Mouse (Mus musculus) cerebellum, adult 18-20 months (tissue): ENCODE data around the gene Treml4.

Experiments
- DNase-seq, 2 experiments: peaks; one replicate each; pipeline ENCODE4 v3.0.0; 2021

Treml4 gene

DNA sequence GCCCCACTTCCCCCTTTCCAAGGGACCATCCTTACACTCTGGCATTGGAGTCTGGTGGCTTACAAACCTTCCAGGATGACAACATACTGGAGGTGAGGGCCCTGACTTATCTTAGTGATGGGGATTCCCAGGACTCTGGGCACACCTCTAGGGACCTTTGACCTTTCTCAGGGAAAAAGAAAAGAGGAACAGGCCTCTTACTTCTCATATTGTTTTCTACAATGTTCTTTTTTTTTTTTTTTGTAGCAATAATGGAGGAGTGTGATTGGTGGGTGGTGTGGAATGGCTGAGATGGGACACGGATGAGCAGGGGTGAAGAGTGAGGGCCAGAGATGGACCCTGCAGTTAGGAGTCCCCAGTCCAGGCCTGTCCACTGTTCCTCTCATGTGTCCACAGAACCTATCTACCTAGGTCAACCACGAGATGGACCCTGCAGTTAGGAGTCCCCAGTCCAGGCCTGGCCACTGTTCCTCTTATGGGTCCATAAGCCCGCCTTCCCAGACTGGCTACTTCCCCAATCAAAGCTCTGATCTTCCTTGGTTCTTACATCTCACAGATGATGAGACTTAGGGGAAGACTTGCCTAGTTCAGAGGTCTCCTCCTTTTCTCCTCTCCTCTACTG lies at the start of gene Treml4:
Treml4 (plus strand) TSS at position 555 of the 622 bp plus-strand sequence.
- DNase-seq: no peak

DNA sequence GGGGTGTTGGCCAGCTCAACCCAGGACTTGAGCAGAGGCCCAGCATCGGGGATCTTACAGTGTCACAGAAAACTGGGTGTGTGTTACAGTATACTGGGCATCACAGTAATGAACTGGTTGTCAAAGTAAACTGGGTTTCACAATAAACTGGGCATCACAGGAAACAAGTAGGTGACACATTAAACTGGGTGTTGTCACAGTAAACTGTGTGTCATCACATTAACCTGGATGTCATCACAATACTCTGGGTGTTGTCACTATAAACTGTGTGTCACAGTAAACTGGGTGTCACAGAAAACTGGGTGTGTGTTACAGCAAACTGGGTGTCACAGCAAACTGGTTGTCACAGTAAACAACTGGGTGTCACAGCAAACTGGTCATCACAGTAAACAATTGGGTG lies 48.7 kb upstream of the Treml4 start:
- DNase-seq: no peak

DNA sequence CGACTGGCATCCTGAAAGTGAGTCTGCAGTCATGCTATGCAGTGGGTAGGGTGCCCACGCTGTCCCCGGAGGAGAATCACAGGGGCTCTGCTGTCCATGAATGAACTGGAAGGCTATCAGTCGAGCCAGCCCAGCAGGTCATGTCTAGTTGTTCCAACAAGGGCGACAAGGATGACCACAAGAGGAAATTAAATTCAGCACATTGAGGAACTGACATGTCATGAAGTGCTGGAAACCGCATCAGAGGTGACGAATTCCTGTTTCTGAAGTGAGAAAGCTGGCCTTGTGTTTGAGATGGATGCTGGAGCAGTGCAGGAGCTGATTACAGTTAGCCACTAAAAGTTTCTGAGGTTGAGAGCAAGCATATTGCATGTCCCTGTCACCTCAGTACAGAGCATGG lies 33.4 kb upstream of the Treml4 start:
- DNase-seq: no peak

DNA sequence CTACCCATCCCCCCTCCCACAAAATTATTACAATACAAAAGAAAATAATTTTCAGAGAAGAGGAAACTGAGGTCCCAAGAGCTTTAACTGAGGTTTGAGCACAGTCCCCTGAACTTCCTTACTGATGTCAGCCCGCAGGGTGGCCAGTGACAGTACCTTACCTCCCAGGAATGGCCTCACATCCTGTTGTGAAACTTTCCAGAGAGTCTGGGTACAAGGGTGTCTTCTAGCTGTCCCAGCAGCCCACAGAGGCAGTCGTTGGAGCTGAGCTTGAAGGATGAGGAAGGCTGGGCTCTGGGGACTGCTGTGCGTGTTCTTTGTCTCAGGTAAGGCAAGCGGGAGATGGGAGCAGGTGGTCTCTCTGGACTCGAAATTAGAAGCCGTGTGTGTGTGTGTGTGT lies 31.6 kb upstream of the Treml4 start, which contains the start of gene Trem1:
Trem1 (plus strand) TSS at position 251 of the 400 bp plus-strand sequence.
- DNase-seq: no peak

DNA sequence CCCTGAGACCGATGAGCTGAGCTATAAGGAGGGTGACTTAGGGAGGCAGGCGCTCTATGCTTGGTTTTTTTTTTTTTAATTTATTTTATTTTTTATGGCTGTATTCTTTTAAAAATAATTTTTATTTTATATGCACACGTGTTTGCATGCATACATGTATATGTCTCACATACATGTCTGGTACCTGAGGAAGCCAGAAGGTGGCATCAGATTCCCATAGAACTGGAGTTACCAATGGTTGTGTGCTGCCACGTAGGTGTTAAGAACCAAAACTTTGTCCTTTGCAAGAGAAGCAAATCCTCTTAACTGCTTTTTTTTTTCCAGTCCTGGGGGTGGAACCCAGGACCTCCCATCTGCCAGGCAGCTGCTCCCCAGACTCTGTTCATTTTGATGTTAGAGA lies 30.3 kb upstream of the Treml4 start:
- no peak for DNase-seq

DNA sequence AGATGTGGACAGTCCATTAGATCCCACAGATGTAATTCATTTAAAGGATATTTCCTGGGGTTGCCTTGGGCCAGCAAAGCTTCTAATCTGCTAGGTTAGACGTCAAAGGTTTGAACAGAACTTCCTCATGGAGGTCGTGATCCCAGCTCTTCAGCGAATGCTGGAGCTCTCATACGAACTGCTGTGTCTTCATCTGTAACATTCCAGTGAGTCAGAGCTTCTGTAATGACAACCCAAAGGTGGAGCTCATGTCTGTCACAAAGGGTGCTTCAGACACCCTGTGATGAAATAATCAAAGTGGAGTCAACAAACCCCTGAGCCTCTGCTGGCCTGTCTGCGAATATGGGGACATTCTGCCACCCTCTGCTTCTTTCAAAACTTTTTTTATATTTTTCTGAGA lies 29.5 kb upstream of the Treml4 start:
- no peak for DNase-seq

DNA sequence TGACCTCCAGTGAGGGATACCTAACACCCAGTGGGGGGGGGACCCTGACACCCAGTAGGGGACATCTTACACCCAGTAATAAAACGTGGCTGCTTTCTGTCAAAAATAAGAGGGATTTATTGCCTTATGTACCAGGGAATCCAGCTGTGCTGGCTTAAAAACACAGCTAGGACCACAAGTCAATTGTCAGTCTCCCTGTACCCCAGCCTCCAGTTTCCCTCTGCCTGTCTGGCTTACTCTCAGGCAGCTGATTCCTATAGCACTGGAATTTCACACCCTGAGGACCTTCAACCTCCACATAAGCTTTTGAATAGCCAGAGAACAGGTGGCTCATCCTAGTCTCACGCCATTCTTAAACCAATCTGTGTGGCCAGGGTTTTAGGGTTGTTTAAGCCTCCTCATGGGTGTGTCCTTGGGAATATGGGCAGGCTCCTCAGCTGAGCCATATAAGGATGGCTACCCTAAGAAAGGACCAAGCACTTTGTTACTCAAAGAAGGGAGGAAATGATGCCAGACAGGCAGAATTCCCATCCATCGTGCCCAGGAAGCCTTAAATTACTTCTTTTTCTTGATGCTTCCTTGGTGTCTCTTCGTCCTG lies 28.2 kb upstream of the Treml4 start:
- DNase-seq: no peak

DNA sequence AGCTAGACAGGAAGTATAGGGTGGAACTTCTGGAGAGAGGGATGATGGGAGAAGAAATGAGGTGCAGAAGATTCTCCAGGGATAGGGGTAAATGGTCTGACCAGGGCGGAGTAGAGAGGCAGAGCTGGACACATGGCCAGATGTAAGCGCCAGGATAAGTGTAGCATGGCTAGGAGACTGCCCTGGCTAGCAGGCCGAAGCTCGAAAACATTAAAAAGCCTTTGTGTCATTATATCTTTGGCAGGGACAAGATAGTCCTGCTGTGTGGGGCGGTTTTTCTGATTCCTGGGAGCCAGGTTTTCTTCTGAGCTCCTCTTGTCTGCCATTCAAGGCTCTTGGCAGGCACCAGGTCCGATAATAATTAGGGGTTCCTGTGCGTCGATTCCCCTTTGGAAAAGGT lies 26.5 kb upstream of the Treml4 start:
- DNase-seq: no peak

DNA sequence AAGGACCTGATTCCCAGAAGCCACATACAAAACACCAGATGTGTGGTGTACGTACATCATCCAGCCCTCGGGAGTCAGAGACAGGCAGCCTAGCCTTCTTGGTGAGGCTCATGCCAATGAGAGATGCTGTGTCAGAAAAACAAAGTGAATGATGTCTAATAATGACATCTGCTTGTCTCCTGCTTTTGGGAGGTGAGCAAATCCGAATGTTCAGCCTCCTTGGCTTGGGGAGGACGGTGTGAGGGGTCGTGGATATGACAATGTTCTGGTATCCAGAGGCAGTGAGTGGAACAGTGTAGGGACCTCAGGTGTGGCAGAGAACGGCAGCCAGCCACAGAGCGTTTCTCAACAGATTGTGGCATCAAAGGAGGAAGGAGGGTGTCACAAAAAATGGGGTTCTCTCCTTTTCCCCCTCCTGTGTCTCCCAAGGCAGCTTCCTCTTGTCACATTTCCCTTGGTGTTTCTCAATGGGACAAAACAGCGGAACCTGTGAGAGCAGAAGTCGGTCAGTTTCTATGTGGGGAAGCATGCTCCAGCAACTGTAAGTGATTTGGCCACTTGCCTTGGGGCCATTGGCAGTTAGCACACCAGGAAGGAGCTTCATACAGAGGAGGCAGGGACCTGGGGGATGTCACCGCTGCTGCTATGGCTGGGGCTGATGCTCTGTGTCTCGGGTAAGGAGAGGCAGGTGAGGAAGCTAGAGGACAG lies 16.7 kb upstream of the Treml4 start, which contains the start of gene Trem3:
Trem3 (plus strand) TSS at position 557 of the 708 bp plus-strand sequence.
- DNase-seq: no peak

DNA sequence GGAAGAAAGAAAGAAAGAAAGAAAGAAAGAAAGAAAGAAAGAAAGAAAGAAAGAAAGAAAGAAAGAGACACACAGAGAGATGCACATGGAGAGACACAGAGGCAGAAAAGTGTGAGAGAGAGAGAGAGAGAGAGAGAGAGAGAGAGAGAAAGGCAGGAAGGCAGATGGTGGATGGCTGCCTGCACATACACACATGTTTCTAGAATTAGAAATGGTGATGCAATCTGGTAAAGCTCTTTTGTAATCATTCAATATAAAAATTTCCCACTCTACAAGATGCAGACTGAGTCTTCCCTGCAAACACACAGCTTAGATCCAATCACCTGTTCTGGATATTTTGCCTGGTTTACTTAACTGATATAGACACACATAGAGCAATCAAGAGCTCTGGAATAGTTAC lies 15.1 kb upstream of the Treml4 start:
- no peak for DNase-seq

DNA sequence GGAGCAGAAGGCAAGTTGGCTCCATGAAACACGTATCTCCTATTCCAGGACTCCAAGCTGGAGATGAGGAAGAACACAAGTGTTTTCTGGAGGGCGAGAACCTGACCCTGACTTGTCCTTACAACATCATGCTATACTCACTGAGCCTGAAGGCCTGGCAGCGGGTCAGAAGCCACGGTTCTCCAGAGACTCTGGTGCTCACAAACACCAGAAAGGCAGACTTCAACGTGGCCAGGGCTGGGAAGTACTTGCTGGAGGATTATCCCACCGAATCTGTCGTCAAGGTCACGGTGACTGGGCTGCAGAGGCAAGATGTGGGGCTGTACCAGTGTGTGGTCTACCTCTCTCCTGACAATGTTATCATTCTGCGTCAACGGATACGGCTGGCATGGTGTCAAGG lies 14.6 kb upstream of the Treml4 start:
- no peak for DNase-seq

DNA sequence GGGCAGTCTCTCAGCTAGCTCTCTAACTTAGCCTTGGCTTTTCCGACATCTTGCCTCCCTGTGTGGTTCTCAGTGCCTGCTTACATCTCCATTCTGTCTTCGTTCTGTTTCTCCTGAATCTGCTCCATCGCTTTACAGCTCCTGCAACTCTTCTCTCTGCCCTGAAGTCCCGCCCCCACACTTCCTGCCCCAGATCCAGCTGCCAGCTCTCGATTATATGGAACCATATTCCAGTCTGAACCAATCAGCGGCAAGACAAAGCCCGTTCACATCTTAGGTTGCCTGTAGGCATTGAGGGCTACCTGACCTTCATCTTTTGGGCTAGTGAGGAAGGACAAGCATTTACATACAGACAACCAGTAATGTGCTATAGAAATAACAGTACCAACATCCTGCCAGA lies 13.5 kb upstream of the Treml4 start:
- no peak for DNase-seq

DNA sequence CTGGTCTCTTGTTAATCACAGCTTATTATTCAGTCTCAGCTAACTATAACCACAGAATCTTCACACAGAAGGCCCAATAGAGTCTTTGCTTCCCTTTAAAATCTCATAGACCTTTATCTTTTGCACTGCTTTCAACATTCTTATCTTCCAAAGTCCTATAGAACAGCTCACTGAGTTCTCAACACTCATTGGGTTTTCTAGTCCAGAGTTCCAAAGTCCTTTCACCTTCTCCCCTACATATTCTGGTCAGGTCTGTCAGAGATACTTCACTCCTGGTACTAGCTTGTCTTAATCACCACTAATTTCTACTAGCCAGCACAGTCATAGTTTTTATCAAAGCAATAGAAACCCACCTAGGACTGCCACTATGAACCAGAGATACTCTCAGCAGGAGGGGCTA lies 7.5 kb upstream of the Treml4 start:
- no peak for DNase-seq

DNA sequence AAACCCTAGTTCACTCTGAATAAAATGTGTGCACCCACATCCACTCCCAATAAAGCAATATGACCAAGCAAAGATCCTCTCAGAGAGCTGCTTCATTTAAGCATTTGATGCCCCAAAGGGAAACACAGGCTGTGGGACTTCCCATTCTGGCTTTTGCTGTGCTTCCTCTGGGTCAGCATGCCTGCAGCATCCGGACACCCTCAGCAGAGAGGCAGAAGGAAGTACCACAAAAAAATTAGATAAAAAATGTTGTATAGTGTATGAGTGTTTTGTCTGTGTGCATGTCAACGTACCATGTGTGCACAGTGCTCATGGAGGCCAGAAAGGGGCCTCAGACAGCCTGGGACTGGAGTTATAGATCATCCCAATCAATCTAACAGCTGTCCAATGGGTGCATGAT lies 2.2 kb upstream of the Treml4 start:
- DNase-seq: no peak

DNA sequence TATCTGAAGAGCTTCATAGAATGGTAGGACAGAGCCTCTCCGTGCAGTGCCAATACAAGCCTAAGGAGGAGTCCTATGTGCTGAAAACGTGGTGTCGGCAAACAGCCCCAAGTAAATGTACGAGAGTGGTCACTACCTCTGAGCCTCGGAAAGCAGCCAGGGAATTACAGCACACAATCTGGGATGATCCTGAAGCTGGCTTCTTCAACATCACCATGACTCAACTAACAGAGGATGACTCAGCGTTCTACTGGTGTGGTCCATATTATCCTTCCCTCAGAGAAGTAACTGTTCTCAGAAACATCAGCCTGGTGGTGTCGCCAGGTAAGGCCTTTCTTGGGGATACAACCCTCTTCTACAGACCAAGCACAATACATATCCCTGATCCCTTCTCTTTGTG lies 567 bp downstream of the Treml4 start:
- DNase-seq: no peak

DNA sequence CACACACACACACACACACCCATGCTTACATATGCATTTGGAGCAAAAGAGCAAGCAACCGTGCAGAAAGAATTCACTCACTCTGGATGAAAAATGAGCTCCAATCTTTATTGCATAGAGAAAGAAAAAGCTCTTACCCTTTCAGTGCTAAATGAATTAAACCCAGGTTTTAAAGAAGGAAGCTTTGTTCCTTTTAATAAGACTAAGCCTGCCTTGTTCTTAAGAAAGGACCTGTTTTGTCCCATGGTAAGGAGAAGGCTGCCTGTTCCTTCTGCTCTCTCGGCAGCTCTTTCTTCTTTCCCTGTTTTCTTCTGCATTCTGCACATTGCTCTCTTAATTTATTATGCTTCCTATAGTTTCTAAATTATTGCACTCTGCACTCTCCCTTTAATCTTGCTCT lies 2.0 kb downstream of the Treml4 start:
- DNase-seq: no peak

DNA sequence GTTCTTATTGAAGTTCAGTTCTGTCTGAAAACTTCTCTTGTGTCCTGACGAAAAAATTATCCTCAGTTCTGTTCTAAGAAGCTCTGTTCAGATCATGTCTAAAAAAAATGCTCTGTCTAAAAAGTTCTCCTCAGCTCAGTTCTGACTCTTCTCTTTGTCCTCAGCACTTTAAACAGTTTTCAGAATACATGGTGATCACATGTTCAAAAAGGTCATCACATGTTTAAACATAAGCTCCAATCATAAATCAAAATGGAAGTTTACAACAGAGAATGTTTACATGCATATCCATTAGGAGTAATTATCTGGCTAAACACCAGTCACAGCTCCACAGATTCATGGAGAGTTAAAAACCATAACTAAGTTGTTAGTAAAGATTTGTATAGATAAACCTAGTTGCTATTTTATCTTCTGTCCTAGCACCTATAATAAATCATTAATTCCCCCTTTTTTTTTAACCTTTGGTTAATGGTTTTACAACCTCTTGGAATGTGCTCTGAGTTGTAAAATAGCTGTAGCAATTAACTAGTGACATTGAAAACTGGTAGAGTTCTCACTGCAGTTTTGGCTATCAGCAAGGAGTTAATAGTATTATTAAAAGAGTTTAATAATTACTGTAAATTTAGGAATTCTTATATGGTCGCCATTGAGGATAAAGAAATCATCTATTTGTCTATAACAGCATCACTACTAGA lies 2.7 kb downstream of the Treml4 start:
- DNase-seq: no peak

DNA sequence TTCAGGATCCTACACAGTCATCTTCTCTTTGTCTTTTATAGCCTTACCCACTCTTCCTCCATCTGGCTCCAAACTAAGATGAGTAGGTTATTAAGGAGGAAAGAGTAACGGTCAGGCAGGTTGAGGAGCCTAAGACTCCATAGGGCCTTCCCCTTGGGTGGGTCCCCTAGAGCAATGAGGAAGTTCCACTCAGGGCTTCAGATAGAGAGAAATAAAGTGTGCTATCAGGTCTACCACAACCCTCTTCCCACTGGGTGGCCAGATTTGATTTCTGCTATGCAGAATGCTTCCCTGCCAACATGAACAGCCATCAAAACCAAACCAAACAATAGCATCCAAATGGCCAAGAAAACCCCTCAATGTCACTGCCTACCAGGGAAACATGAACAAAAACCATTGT lies 3.5 kb downstream of the Treml4 start:
- DNase-seq: no peak

DNA sequence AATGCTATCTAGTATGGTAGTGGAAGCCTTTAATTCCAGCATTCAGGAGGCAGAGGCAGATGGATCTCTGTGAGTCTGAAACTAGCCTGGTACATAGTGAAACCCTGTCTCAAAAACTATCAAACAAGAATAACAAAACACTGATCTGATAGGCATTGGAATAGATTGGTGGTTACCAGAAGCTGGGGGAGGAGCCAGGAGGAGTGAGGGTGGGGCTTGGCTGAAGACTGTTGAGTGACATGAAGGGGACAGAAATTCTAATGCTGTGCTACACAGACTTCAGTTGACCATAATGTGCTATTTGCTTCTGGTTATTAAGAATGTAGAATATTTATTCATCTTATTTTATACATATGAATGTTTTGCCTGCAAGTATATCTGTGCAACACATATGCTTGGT lies 4.2 kb downstream of the Treml4 start:
- DNase-seq: no peak

DNA sequence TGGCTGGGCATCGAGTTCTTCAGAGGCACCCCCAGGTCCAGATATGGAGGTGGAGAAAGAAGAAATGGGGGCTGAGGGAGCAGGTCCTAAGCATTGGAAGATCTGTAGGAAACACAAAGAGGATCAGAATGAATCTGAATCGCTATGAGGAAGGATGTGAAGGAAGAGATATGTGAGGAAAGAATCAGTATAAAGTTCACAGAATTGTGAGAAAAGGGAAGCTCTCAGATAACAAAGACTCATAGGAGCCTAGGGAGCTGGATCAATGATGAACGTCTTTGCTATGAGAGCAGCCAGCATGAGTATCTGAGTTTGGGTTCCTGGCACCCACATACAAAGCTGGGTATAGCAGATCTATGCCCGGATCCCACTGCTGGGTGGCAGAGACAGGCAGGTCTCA lies 5.7 kb downstream of the Treml4 start:
- DNase-seq: no peak

DNA sequence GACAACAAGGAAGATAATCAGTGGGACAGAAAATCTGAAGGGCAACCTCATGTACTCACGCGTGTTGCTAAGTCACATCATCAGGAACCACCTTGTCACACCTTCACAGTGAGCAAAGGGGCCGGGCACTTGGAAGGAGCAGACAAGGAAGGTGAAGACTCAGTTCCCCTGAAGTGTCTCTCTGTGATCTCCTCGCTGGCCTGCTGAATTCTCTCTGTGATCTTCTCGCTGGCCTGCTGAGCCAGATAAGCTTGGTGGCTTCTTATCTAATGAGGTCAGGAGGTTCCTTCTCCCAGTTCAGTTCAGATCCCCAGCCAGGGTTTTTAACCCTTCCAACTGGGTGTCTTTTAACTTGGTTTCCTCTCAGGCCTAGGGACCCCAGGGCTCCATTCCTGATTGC lies 8.1 kb downstream of the Treml4 start:
- no peak for DNase-seq

DNA sequence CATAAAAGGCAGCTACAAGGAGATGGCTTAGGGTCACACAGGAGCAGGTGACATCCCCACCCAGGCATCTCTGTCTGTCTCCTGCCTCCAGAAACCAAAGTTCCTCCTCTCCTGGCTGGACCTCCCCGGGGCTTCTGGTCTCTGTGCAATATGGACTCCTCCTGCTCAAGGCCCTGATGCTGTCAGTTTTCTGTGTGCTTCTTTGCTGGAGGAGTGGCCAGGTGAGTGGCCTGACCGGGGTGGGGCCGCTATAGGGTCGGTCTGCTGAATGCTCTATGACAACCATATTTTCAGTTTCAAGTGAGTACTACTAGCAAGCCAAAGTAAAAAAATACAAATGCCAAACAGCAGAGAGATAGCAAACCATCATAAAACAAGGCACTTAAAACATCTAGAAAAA lies 8.5 kb downstream of the Treml4 start:
- DNase-seq: no peak

DNA sequence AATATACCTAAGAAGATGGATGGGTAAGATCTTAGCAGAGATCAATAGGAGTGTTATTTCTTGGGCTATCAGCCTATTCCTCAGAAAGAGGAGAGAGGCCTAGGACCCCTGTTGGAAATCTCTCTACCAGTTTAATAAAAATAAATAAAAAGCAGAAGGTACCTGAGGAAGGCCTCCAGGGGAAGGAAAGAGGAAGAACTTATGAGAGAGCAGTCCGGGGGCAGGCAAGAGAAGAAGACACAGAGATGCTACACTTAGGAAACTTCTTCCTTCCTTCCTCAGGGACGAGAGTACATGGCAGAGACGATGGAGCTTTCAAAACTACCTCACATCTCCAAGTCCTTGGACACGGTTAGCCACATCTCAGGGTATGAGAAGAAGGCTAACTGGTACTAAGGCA lies 10.0 kb downstream of the Treml4 start:
- no peak for DNase-seq

DNA sequence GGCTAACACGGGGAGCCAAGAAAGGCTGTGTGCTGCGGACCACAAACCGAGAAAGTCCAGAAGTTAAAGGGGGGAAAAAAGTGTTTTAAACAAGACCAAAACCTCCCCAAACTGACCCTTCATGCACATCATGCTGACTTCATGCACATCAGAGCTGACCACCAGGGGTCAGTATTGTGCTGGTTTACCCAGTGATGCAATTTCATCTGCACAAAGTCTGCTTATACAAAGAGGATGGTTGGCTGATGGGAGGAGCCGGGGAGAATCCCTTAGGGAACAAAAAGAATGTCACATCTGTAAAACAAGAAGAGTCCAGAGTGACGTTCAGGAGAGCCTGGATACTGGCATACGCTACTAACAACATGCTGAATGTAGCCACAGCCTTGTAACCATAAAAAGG lies 10.8 kb downstream of the Treml4 start:
- DNase-seq: peak; percentile 66 to 74
